Mouse (Mus musculus): ENCODE measurements at regions not wholly inside any gene's neighbourhood (a gene's known extent, or its start where the extent isn't known, plus 50 kb on each side); places are given as distances from the start of the nearest gene placed in this dataset.

- TF ChIP-seq CTCF (IDR thresholded peaks at IDR 0.05; ENCODE audit: low read depth), result no peak
- no peak for TF ChIP-seq EP300 (IDR thresholded peaks at IDR 0.05; ENCODE audit: low read depth)
These were observed 234.3 kb upstream of the Cxcr4 start for GRCm38 (mm10) chr1:128826419-128826818.

Measured in liver, embryonic 14.5 days (tissue).